Mouse (Mus musculus) embryonic facial prominence, embryonic 14.5 days (tissue): ENCODE data around the gene Snx15. TPM values are rescaled to one million over a fixed set of nuclear protein-coding genes. Genes with fewer than 3 reads are reported as not detected.

Experiments used
- ATAC-seq: fragments of 200-750 bp; cut with Nextera tagmentation; 2 replicates; pipeline ENCODE4 v1.8.0; 2017; ENCODE audit warnings: low read depth, moderate number of reproducible peaks, moderate TSS enrichment
- DNase-seq: peaks from one replicate; pipeline ENCODE4 v3.0.0-alpha.2; 2015; ENCODE audit warnings: low spot score
- H3K27ac ChIP-seq: fragments of 300-500 bp; sonication (generic); replicated peaks from 2 replicates; pipeline ENCODE4 v1.5.1; 2014; ENCODE audit warnings: low read depth, mild to moderate bottlenecking, low read length, moderate library complexity
- H3K27me3 ChIP-seq: fragments of 300-500 bp; sonication (generic); replicated peaks from 2 replicates; pipeline ENCODE4 v1.6.1; 2014; ENCODE audit warnings: low read length; ENCODE audit not compliant: control insufficient read depth, insufficient read depth
- H3K36me3 ChIP-seq: fragments of 300-500 bp; sonication (generic); 2 replicates; pipeline ENCODE4 v1.6.1; 2014; ENCODE audit warnings: low read length, mixed read lengths; ENCODE audit not compliant: control insufficient read depth, insufficient read depth
- H3K4me1 ChIP-seq: fragments of 300-500 bp; sonication (generic); 2 replicates; pipeline ENCODE4 v1.6.1; 2014; ENCODE audit warnings: antibody characterized with exemption, low read length; ENCODE audit not compliant: control insufficient read depth, insufficient read depth
- H3K4me2 ChIP-seq: fragments of 300-500 bp; sonication (generic); 2 replicates; pipeline ENCODE4 v1.6.1; 2014; ENCODE audit warnings: low read depth, mild to moderate bottlenecking, low read length, moderate library complexity, mixed read lengths
- H3K4me3 ChIP-seq: fragments of 300-500 bp; sonication (generic); 2 replicates; pipeline ENCODE4 v1.5.1; 2014; ENCODE audit warnings: low read depth, mild to moderate bottlenecking, low read length
- H3K9ac ChIP-seq: fragments of 300-500 bp; sonication (generic); 2 replicates; pipeline ENCODE4 v1.6.1; 2014; ENCODE audit warnings: low read depth, mild to moderate bottlenecking, low read length, moderate library complexity, mixed read lengths
- H3K9me3 ChIP-seq: fragments of 300-500 bp; sonication (generic); 2 replicates; pipeline ENCODE4 v1.6.1; 2016; ENCODE audit warnings: low read length; ENCODE audit not compliant: control insufficient read depth
- WGBS: fragments of 180-500 bp; shearing (Covaris S2); extraction: QIAGEN DNeasy Blood & Tissue Kit; methylation state at CpG from one replicate; pipeline ENCODE4 v1.1.7; 2014; 5-methylcytosine and 5-hydroxymethylcytosine counted together
- polyA plus RNA-seq: library from polyadenylated mRNA; unstranded; fragments of >200 nt; fragmentation: Nextera tagmentation; extraction: Ambion mirVana; gene quantifications from 2 replicates; pipeline ENCODE4 v1.2.1, GENCODE M21; 2014

Snx15 gene
- polyA plus RNA-seq, 1 experiment from 2014 or later: 26.7 TPM

DNA sequence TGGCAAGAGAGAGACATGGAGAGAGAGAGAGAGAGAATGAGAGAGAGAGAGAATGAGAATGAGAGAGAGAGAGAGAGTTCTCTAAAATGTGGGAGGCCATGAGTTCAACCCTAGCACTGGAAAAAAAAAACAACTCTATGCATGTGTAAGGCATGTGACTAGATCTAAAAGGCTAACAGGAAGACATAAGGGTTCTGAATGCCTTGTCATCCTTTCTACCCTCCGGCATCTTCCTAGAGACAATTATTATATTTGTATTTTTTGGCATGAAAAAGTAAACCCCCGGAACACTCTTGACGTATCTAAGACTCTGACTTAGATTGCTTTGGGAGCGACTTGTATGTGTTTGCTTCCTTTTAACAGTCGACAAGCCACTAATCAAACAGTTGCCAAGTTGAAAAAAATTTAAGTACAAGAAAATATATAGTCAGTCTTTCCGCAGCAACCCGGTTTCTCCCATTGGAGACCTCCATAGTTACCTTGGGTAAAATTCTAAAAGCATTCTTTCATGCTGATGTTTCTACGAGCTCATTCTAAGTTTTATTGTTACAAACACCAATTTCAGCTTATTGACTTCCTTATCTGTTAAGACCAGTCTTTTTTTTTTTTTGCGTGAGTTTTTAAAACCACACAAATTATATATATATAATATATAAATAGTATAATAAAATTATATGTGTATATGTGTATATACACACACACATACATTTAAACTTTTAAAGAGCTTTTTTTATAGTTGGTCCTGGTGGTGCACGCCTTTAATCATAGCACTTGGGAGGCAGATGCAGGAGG, 1.1 kb downstream of the Snx15 start:
- peak overlapping the region; percentile 89 for H3K27ac ChIP-seq
- WGBS: 70% methylated on average over 10 of the region's 10 CpGs
- DNase-seq (no peak), ATAC-seq (no peak)
- H3K36me3 ChIP-seq: no peaks in the 10 kb centered on the region
- H3K27me3 ChIP-seq: no peaks in the 10 kb centered on the region
- peak overlapping the region; percentile 58 for H3K4me2 ChIP-seq
- peaks cover 3% of the 10 kb centered on the region for H3K4me1 ChIP-seq
- no peaks in the 10 kb centered on the region for H3K9me3 ChIP-seq
- peak overlapping the region; percentile 60 for H3K4me3 ChIP-seq
- H3K9ac ChIP-seq: peak overlapping the region; percentile 69

GRCm38 (mm10) chr19:6126289-6126688, 1.8 kb downstream of the Snx15 start:
- DNase-seq (peak; percentile 39), ATAC-seq (no peak)
- 29% methylated on average over 4 of the region's 4 CpGs for WGBS
- no peak overlapping the region for H3K4me2 ChIP-seq
- H3K9ac ChIP-seq: no peak overlapping the region
- H3K4me1 ChIP-seq: peaks cover 3% of the 10 kb centered on the region
- H3K27me3 ChIP-seq: no peaks in the 10 kb centered on the region
- H3K4me3 ChIP-seq: no peak overlapping the region
- 0 out of 2 replicates have a peak, but pooled peaks cover 5% of the 10 kb centered on the region for H3K36me3 ChIP-seq
- no peaks in the 10 kb centered on the region for H3K9me3 ChIP-seq
- no peak overlapping the region for H3K27ac ChIP-seq

DNA sequence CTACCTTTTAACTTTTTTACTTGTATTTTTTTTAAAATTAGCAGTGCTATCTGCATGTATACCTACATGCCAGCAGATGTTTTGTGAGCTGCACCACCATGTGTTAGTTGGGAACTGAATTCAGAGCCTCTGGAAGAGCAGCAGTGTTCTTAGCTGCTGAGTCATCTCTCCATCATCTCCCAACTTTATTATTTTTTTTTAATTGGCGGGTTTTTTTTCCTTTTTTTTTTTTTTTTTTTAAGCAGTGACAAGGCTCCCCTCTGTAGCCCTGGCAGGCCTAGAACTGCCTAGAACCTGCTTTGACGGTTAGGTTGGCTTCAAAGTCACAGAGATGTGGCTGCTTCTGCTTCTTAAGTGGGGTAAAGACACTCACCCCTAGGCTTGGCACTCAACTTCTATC, 3.2 kb downstream of the Snx15 start:
- Histone ChIP-seq H3K4me1 (peaks cover 3% of the 10 kb centered on the region), H3K4me3 (no peak overlapping the region), H3K9ac (no peak overlapping the region), H3K4me2 (no peak overlapping the region), H3K36me3 (0 out of 2 replicates have a peak, but pooled peaks cover 8% of the 10 kb centered on the region), H3K27ac (no peak overlapping the region), H3K9me3 (no peaks in the 10 kb centered on the region), H3K27me3 (no peaks in the 10 kb centered on the region)
- WGBS: 70% methylated on average over 2 of the region's 2 CpGs
- no peak for DNase-seq
- ATAC-seq: no peak

GRCm38 (mm10) chr19:6123330-6123729, 4.8 kb downstream of the Snx15 start:
- 53% methylated on average over 8 of the region's 8 CpGs for WGBS
- no peaks in the 10 kb centered on the region for H3K27me3 ChIP-seq
- H3K4me2 ChIP-seq: no peak overlapping the region
- DNase-seq: peak; percentile 27
- no peaks in the 10 kb centered on the region for H3K9me3 ChIP-seq
- no peak overlapping the region for H3K4me3 ChIP-seq
- no peak for ATAC-seq
- H3K27ac ChIP-seq: no peak overlapping the region
- H3K36me3 ChIP-seq: 0 out of 2 replicates have a peak, but pooled peaks cover 8% of the 10 kb centered on the region
- 0 out of 2 replicates have a peak overlapping the region, but pooled peaks have one; percentile 1 for H3K9ac ChIP-seq
- peaks cover 4% of the 10 kb centered on the region for H3K4me1 ChIP-seq

- H3K9ac ChIP-seq: no peak overlapping the region
- H3K9me3 ChIP-seq: no peaks in the 10 kb centered on the region
- no peak for DNase-seq
- H3K4me3 ChIP-seq: no peak overlapping the region
- 25% methylated on average over 9 of the region's 19 CpGs for WGBS
- 0 out of 2 replicates have a peak, but pooled peaks cover 8% of the 10 kb centered on the region for H3K36me3 ChIP-seq
- no peak for ATAC-seq
- peaks cover 10% of the 10 kb centered on the region for H3K4me1 ChIP-seq
- no peak overlapping the region for H3K27ac ChIP-seq
- H3K27me3 ChIP-seq: no peaks in the 10 kb centered on the region
- H3K4me2 ChIP-seq: no peak overlapping the region
Measured at GRCm38 (mm10) chr19:6121761-6122160, 6.3 kb downstream of the Snx15 start.

- peak; percentile 24; the same call in 1 of the 2 replicates for ATAC-seq
- 1% methylated on average over 8 of the region's 8 CpGs for WGBS
- Histone ChIP-seq H3K9me3 (no peaks in the 10 kb centered on the region), H3K36me3 (peaks cover 32% of the 10 kb centered on the region), H3K27me3 (no peaks in the 10 kb centered on the region), H3K4me2 (peak overlapping the region; percentile 84), H3K4me3 (peak overlapping the region; percentile 86), H3K4me1 (peaks cover 12% of the 10 kb centered on the region), H3K9ac (peak overlapping the region; percentile 82), H3K27ac (peak overlapping the region; percentile 75)
- no peak for DNase-seq
Measured at GRCm38 (mm10) chr19:6118677-6119185, 9.4 kb downstream of the Snx15 start.

GRCm38 (mm10) chr19:6117986-6118676, 10.0 kb downstream of the Snx15 start, which contains the start of gene Sac3d1:
Gene Sac3d1 (minus strand): TSS chr19:6118650.
- peak within 1 kb of the TSS; percentile 84 for H3K4me2 ChIP-seq
- peak within 1 kb of the TSS; percentile 82 for H3K9ac ChIP-seq
- H3K4me1 ChIP-seq: peaks cover 12% of the 10 kb centered on the region
- DNase-seq (peak; percentile 98), ATAC-seq (peak; percentile 89)
- under 1% methylated on average over 44 of the region's 77 CpGs for WGBS
- no peaks in the 10 kb centered on the region for H3K9me3 ChIP-seq
- H3K4me3 ChIP-seq: peak within 1 kb of the TSS; percentile 86
- peak within 1 kb of the TSS; percentile 93 for H3K27ac ChIP-seq
- H3K36me3 ChIP-seq: peaks cover 32% of the 10 kb centered on the region
- no peaks in the 10 kb centered on the region for H3K27me3 ChIP-seq

DNA sequence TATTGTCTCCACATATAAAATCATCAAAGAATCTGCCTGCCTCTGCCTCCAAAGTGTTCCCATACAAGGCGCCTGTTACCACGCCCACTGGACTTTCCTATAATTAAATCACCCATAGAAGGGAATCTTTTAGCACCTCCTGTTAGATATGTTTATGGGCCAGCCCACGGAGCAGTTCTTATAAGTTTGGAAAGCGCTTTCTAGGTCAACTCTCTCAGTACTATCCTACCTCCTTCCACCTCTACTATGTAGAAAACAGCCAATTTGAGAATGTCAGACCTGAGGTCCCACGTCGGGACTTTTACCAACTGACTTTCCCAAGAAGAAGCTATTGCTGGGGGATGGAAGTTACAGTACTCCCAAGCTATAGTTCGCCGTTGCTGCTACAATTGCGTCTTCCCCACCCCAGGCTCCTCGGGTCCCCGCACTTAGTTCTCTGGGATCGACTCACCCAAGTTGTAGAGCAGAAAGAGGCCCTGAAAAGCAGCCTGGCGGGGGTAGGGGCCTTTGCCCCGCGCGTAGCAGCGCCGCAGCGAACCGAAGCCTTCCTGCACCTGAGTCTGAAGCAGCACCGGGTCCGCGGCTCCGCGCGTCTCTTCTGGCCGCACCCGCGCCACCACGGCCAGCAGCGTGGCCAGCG, 10.6 kb downstream of the Snx15 start:
- ATAC-seq (no peak), DNase-seq (no peak)
- H3K4me3 ChIP-seq: peak overlapping the region; percentile 86
- WGBS: 6% methylated on average over 22 of the region's 32 CpGs
- peak overlapping the region; percentile 82 for H3K9ac ChIP-seq
- no peaks in the 10 kb centered on the region for H3K27me3 ChIP-seq
- peaks cover 32% of the 10 kb centered on the region for H3K36me3 ChIP-seq
- H3K4me1 ChIP-seq: peaks cover 12% of the 10 kb centered on the region
- H3K27ac ChIP-seq: peak overlapping the region; percentile 93
- H3K9me3 ChIP-seq: no peaks in the 10 kb centered on the region
- peak overlapping the region; percentile 84 for H3K4me2 ChIP-seq
